Mouse (Mus musculus) kidney, postnatal 36 days (tissue): ENCODE measurements around the gene Pank1.

Experiments used
- DNase-seq, 2 experiments: peaks; one replicate each; pipeline ENCODE4 v3.0.0; 2021 to 2022; ENCODE audit warnings: mixed read lengths in 2 of 2

Gene Pank1

DNA sequence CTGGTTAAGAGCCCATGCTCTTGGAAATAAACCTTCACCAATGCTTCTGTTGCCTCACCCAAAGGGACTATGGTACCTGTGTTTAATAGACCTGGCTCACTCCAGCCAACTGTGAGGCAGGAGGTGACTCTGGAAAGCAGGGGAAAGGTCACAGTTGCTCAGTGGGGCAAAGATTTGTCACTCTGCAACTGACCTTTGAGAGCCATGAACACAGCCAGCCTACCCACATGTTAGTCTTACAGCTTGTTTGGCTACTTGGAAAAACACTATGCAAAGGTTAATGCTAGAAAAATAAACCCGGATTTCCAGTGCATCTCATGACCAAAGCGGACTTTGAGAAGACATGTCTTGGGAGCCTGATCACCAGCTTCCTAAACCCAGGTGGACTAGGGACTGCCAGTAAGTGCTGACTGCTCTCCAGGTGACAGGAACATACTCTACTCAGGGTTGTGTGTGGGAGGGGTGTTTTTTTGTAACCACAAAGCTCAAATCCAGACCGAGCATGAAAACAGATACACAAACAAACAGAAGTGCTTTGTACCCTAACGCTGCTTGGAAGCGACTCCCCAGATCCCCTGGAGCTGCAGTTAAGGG lies 59.6 kb downstream of the Pank1 start:
- DNase-seq: peak; percentile 78 to 91

DNA sequence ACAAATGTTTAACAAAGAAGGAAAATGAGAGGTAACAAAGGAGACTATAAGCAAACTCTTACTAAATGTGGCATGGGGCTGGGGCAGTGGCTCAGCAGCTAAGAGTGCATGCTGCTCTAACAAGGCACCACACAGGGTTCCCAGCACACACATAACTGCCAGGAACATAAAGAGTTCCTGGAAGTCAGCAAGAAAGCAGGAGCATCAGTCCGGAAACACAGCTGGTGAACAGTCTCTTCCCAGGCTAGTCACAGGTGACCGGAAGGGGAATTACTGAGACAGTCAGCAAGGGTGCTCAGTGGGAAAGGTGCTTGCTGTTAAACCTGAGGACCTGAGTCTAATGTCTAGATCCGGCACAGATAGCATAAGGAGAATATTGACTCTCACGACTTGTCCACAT lies 63.9 kb downstream of the Pank1 start:
- DNase-seq: no peak

DNA sequence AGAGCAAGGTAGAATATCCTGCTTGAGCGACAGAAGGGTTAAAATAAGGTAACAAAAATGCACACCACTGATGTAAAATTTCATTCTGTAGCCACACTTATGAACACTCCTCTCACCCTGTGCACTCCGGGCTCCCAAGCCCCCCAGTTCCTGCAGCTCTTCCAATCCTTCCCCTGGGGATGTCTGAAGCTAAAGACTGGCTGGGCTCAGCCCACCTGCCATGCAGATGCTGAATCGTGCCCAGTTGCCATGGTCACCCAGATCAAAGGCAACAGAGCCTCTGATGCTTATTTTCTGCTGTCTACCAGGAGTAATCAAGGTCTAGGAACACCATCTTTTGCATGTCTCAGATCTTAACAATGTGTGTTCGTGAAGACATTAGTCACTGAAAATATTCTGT lies 64.6 kb downstream of the Pank1 start:
- DNase-seq: no peak

DNA sequence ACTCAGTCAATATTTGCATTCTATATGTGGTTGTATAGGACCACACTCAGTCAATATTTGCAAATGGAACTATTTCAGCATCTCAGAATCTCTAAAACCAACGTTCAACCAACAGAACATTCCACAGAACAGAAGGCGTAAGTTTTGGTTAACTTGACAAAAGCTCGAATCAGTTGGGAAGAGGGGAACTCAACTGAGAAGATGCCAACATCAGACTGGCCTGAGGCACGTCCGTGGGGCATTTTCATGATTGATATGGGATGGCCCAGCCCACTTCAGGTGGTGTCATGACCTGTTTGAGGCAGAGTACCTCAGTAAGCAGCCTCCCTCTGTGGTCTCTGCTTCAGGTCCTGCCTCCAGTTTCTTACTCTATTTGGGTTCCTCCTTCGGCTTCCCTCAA lies 65.3 kb downstream of the Pank1 start:
- no peak for DNase-seq

DNA sequence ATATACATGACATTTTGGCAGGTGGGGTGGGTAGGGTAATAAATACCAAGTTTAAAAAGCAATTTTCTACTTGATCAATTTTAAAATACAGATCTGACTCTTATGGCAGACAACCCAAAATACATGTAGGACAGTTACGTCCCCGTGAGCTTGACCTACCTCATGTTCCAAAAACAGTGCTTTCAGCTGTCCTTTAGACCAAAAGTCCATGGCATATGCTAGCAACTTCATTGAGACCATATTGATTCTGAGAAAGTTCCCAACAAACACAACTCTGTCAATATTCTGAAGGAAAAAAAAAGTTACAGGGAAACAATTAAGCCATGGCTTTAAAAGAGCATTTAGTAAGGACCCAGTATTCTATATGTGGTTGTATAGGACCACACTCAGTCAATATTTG lies 65.7 kb downstream of the Pank1 start:
- no peak for DNase-seq

DNA sequence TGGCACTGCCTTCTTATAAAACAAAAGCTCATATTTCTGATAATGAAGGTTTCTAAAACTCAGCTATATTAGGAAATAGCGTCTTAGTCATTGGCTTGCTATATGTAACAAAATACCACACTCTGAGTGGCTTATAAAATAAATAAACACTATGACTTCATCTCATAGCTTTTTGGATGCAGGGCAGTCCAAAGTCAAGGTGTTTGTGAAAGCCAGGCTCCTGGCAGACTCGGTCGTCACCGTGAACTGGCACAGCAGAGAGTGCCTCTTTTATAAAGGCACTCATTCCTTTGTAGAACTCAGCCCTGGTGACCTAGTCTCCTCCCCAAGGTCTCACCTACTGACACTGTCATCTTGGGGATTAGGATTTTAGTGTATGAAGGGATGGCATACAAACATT lies 66.5 kb downstream of the Pank1 start:
- no peak for DNase-seq

DNA sequence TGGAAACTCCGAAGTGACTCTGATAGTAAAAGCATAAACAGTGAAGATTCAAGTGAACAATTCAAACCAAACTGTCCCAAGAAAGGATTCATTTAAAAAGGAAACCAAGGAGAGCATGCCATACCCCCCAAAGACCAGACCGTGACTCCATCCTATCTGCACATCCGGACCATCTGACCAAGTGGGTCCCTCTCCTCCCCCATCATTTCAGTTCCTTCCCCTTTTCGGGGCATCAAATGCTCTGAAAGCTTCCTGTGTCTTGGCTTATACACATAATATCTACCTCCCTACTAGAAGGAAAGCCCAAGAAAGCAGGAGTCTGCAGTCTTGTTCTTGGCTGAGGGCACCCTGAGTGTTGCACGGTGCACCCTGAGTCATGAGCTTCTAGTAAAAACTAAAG lies 72.1 kb downstream of the Pank1 start:
- DNase-seq: no peak

DNA sequence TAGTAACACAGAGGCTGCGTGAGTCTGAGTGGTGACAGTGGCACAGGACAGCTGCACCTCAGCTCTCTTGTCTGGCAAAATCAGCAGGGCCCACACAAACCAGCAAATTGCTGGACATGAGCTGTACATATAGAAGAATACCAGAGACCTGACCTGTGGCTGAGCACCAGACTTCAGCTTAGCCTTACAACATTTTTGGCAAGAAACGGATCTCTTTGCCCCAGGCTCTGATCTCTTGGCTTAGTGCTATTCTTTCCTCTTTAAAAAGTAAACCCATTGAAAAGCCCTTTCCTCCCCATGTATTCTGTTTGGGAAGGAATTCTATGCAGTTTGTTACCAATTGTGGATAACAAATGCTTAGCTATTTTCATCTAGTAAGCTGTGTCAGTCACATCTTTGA lies 74.2 kb downstream of the Pank1 start:
- DNase-seq: no peak

DNA sequence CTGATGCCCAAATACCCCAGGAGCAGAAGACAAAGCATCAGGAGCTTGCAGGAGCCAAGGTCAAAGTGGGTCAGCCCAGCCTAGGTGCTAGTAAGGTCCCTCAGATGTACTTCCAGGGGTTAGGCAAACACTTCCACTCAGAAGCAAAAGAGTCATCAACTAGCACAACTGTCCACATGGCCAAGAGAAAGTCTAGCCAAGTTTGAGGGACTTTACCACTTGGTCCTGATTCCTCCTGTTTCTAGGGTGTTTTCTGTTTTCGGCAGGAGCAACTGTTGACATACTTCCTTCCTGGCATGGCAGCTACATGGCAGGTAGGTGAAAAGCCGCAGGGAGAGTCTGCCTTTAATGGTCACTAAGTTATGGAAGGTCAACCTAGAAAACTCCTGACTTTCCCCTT lies 74.7 kb downstream of the Pank1 start:
- no peak for DNase-seq

DNA sequence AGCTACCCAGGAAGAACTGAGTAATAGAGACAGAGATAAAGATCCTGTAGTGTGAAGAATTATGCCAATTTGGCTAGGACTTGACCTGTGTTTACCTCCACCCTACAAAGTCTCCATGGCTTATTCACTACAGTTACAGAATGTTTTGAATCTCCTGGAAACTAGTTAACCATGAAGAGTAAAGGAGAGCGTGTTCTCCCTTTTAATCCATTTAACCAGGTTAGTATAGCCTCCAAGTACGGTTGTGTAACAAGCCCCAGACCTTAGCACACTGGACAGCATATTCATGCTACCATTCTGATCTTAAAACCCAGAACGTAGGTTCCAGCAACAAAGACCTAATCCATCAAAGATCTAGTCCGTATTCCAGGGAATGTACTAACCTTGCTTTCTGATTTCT lies 75.9 kb downstream of the Pank1 start:
- DNase-seq: peak in 1 of 2 experiments; percentile 34

DNA sequence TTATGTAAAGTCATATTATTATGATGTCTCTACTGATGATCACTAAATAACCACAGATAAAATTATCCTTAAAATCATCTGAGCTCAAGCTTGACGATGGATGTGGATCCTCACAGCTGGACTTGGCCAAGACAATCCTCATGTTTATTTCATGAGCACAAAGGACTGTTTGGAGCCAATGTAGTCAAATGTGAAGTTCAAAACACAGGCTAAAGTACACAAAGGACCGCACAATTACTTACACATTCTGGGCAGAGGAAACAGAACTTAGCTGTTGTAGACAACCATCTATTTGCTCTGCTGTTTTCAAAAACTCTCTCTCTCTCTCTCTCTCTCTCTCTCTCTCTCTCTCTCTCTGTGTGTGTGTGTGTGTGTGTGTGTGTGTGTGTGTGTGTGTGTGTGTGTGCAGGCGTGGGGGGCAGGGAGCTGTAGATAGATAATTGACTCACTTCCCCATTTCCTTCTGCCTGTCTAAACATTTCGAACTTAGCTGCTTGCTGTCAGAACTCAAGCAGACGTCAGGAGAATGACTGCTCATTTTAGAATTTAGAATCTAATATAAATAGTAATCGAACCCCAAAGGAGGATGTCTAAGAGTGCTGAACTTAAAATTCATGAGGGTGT lies 79.5 kb downstream of the Pank1 start:
- peak in 1 of 2 experiments; percentile 47 for DNase-seq

DNA sequence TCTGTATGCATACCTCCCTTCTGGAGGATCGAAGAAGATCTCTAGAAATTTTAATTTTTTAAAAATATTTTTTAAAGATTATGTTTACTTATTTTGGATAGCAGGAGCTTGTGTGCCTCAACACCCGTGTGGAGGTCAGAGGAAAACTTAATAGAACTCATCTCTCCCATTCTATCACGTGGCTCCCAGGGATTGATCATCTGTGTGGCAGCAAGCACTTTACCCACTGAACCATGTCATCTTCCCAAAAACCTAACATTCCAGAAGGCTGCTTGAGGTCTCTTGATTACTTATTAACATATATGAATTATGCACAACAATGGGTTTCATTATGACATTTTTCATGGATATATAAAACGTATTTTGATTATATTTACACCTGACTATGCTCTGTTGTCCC lies 82.9 kb downstream of the Pank1 start:
- DNase-seq: peak in 1 of 2 experiments; percentile 26

DNA sequence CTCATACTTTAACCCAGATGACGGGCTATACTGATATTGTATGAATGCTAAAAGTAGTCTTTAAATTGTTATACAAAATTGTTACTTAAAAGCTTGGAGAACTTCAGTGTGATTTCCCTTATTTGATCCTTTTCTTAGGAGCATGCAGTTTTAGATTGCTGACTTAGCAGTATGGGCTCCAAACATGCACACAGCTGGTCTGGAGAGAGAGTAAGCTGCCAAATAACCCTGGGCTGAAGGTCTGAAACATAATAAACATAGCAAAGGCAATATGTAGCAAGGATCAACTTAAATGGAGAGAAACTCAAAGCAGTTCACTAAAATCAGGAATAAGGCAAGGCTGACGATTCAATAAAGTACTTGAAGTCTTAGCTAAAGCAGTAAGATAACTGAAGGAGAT lies 96.8 kb downstream of the Pank1 start:
- no peak for DNase-seq

DNA sequence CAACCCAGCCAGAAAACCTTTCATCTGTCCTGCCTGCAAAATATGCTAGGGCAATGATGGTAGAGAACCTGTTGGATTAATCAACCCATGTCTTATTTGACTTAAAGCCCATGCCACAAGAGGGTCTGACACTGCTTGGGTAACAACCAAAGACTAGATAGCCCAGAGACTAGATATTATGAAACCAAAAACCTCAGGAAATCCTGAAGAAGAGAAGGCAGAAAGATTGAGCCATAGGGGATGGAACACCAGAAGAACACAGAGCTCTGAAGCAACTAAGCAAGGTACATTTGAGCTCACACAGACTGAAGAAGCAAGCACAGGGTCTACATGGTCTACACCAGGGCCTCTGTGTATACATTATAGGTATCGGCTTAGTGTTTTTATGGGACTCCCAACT lies 100.3 kb downstream of the Pank1 start:
- no peak for DNase-seq

DNA sequence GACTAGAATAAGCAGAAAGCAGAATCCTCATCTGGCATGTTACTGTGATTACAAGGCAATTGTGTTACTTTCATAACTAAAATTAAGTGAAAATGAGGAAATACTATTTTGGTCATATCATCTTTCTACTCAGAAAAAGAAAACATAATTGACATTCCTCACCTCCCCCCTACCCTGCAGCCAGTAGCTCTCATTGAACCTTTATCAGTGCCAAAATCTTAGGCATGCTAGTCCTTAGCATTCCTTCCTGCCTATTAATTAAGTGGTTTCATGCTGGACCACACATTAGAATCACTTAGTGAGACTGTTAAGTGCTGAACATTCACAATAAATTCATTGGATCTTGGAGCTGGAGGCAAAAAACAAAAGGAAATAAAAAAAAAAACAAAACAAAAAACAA lies 101.2 kb downstream of the Pank1 start:
- DNase-seq: peak in 1 of 2 experiments; percentile 36

DNA sequence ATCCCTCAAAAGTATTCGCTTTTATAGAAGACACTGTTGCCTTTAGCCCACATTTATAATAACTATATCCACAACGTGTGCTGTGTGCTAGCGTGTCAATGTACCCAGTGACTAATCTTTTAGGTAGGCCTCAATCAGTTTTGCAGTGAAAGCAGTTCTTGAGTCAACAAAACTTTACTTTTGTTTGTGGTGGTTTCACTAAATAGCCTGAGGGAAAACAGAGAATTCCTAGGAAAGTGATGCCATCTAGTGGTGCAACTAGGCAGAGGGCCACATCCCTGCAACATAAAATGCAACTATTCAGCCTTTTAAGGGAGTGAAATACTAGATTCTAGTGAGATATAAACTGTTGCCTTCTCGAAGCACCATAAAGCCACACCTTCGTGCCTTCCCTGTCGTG lies 106.5 kb downstream of the Pank1 start:
- peak; percentile 76 to 77 for DNase-seq

DNA sequence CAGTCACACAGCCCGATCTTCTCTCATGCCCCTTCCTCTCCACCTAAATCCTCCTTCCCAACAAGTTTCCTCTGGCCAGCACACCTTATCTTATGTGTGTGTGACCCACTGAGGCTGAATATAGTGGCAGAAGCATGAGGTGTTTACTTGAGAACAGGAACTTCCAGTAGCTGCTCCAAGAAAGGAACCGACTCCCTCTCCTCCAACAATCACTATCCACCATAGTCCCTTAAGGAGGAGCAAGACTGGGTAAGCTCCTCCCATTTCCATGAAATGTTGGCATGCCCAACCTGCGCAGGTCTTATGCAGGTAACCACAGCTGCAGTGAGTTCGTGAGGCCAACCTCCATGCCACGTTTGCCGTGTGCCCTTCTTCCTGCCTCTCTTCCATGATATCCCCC lies 108.5 kb downstream of the Pank1 start:
- no peak for DNase-seq

DNA sequence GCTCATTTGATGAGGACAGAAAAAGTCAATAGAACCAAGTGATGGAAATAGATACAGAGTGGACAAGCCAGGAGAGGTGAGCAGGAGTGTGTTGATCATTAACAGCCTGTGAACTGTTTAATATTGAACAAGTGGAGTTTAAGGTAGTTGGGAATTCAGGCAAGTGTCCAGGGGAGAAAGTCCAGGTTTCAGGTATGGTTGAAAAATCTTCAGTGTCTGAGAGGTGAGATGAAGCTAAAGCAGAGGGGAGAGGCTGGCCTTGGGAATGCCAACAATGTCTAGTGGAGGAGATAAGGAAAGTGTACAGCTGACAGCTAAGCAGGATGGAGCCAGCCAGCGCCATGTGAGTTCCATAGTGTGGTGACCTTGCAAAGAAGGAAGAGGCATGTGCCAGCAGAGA lies 120.5 kb downstream of the Pank1 start:
- DNase-seq: peak; percentile 80 to 92
